Mouse (Mus musculus) small intestine, adult 2 months (tissue): ENCODE results near the gene Cadps2.

Source experiments
- CTCF ChIP-seq: fragments of 200-500 bp; IDR thresholded peaks from 2 replicates; pipeline ENCODE4 v1.5.1; 2012; ENCODE audit warnings: low read depth, mild to moderate bottlenecking, control low read depth, inconsistent platforms, low read length, moderate library complexity, mixed read lengths; ENCODE audit not compliant: insufficient replicate concordance, insufficient read length; ENCODE audit errors: extremely low read depth
- POLR2A ChIP-seq: fragments of 200-500 bp; IDR thresholded peaks from 2 replicates; pipeline ENCODE4 v1.6.1; 2012; ENCODE audit warnings: low read depth, mild to moderate bottlenecking, control low read depth, inconsistent platforms, low read length, moderate library complexity

DNA sequence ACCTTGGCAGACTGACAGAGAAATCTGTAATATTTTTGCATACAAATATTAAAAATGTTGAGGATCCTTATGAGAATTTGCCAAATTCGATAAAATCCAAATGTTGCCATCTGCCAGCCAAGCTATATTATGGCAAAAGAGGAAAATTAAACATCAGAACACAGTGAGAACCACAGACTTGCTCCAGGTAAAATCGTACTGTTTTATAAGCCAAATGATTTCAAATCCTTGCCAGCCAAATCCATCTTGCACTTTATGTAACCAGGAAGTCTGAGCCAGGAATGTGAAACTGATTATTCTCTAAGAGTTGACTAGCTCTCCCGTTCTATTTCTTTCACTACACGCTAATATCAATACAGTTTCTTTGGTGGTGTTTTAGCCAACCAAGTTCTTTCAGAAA is 269.5 kb downstream of the Cadps2 start:
- TF ChIP-seq POLR2A: no peak
- no peak for TF ChIP-seq CTCF
